Mouse (Mus musculus): ENCODE results near the gene Gjc3. TPM values are rescaled to one million over a fixed set of nuclear protein-coding genes. Genes with fewer than 3 reads are reported as not detected.

Gene Gjc3
- polyA plus RNA-seq, 1 experiment from 2014 or later: 0.23 TPM

Other genes with a start within 250 kb of the Gjc3 start
- gene Nyap1, start 221.5 kb downstream of the Gjc3 start, polyA plus RNA-seq (2015; fragmentation: Nextera tagmentation; extraction: Ambion mirVana): 39.9 and 42.3 TPM in 2 replicates
- 44.2 and 54.0 TPM in 2 replicates for gene Tsc22d4, start 217.4 kb downstream of the Gjc3 start, polyA plus RNA-seq (2015; fragmentation: Nextera tagmentation; extraction: Ambion mirVana)
- 43.4 and 48.9 TPM in 2 replicates for gene Ppp1r35, start 184.2 kb downstream of the Gjc3 start, polyA plus RNA-seq (2015; fragmentation: Nextera tagmentation; extraction: Ambion mirVana)
- gene Mepce, start 175.4 kb downstream of the Gjc3 start, polyA plus RNA-seq (2015; fragmentation: Nextera tagmentation; extraction: Ambion mirVana): 10.6 and 11.0 TPM in 2 replicates
- gene Zcwpw1, start 175.3 kb downstream of the Gjc3 start, polyA plus RNA-seq (2015; fragmentation: Nextera tagmentation; extraction: Ambion mirVana): 10.9 and 12.0 TPM in 2 replicates
- 0.42 TPM in 1 of 2 replicates, not detected in the other for gene Pilra, start 126.8 kb downstream of the Gjc3 start, polyA plus RNA-seq (2015; fragmentation: Nextera tagmentation; extraction: Ambion mirVana)
- not detected in 2 replicates for gene Pilrb1, start 105.0 kb downstream of the Gjc3 start, polyA plus RNA-seq (2015; fragmentation: Nextera tagmentation; extraction: Ambion mirVana)
- gene Pilrb2, start 91.3 kb downstream of the Gjc3 start, polyA plus RNA-seq (2015; fragmentation: Nextera tagmentation; extraction: Ambion mirVana): not detected in 2 replicates
- 0.06 TPM in 1 of 2 replicates, not detected in the other for gene Cyp3a13, start 41.5 kb downstream of the Gjc3 start, polyA plus RNA-seq (2015; fragmentation: Nextera tagmentation; extraction: Ambion mirVana)
- gene Azgp1, start 18.4 kb upstream of the Gjc3 start, polyA plus RNA-seq (2015; fragmentation: Nextera tagmentation; extraction: Ambion mirVana): not detected in 2 replicates
- not detected in 2 replicates for gene Smok3a, start 58.2 kb upstream of the Gjc3 start, polyA plus RNA-seq (2015; fragmentation: Nextera tagmentation; extraction: Ambion mirVana)
- gene Smok3b, start 58.3 kb upstream of the Gjc3 start, polyA plus RNA-seq (2015; fragmentation: Nextera tagmentation; extraction: Ambion mirVana): not detected in 2 replicates
- gene Smok3c, start 90.1 kb upstream of the Gjc3 start, polyA plus RNA-seq (2015; fragmentation: Nextera tagmentation; extraction: Ambion mirVana): not detected in 2 replicates
- gene Zkscan1, start 122.0 kb upstream of the Gjc3 start, polyA plus RNA-seq (2015; fragmentation: Nextera tagmentation; extraction: Ambion mirVana): 31.5 and 32.1 TPM in 2 replicates
- gene Zscan21, start 153.8 kb upstream of the Gjc3 start, polyA plus RNA-seq (2015; fragmentation: Nextera tagmentation; extraction: Ambion mirVana): 128 TPM in 2 replicates
- 45.3 and 49.7 TPM in 2 replicates for gene Zfp113, start 192.6 kb upstream of the Gjc3 start, polyA plus RNA-seq (2015; fragmentation: Nextera tagmentation; extraction: Ambion mirVana)
- gene Cops6, start 198.0 kb upstream of the Gjc3 start, polyA plus RNA-seq (2015; fragmentation: Nextera tagmentation; extraction: Ambion mirVana): 316 and 337 TPM in 2 replicates
- 26.6 and 28.8 TPM in 2 replicates for gene Ap4m1, start 208.9 kb upstream of the Gjc3 start, polyA plus RNA-seq (2015; fragmentation: Nextera tagmentation; extraction: Ambion mirVana)
- 159 and 162 TPM in 2 replicates for gene Mcm7, start 209.3 kb upstream of the Gjc3 start, polyA plus RNA-seq (2015; fragmentation: Nextera tagmentation; extraction: Ambion mirVana)
- 109 and 111 TPM in 2 replicates for gene Taf6, start 224.4 kb upstream of the Gjc3 start, polyA plus RNA-seq (2015; fragmentation: Nextera tagmentation; extraction: Ambion mirVana)
- 39.4 and 40.5 TPM in 2 replicates for gene Cnpy4, start 224.4 kb upstream of the Gjc3 start, polyA plus RNA-seq (2015; fragmentation: Nextera tagmentation; extraction: Ambion mirVana)
- 12.9 and 13.8 TPM in 2 replicates for gene Mblac1, start 231.2 kb upstream of the Gjc3 start, polyA plus RNA-seq (2015; fragmentation: Nextera tagmentation; extraction: Ambion mirVana)